Mouse (Mus musculus): ENCODE data around the gene Abcf3. TPM values are rescaled to one million over a fixed set of nuclear protein-coding genes. Genes with fewer than 3 reads are reported as not detected.

The Abcf3 gene
- polyA plus RNA-seq, 1 experiment from 2014 or later, result 64.8 TPM

DNA sequence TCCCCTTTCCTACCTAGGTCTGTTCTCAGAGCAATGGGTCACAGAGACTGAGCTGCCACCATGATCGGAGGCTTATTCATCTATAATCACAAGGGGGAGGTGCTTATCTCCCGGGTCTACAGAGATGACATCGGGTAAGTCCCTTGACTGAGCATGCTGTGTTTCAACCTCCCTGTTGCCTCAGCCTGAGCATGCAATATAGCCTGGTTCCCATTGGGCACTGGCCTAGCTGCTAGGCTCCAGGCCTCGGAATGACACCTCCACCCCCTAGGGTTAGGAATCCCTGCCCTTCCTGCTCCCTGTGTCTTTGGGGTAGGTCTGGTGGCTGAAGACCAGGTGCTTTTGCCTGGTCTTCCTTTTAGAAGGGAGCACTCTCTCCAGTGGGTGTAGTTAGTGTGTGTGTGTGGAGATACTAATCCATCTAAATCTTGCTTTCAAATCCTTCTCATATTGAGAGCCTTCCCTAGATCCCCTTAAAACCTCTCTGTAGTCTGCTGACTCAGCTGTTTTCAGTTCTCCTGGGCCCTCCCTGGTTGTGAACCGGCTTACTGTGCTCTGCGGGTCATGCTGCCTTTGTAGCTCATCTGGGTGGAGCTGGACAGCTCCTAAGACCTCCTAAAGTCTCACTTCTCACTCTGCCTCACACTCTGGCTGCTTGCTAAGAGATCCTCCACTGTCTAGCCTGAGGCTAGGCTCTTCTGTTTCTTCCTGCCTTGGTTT lies 10.6 kb upstream of the Abcf3 start:
- Histone ChIP-seq H3K27me3 (replicated peaks; ENCODE audit: control insufficient read depth, insufficient read depth, low read length) (no peaks in the 10 kb centered on the region), H3K36me3 (ENCODE audit: control insufficient read depth, insufficient read depth, low read length) (peaks cover 25% of the 10 kb centered on the region), H3K4me2 (ENCODE audit: low read depth, low read length) (peak overlapping the region; percentile 69), H3K4me1 (ENCODE audit: control insufficient read depth, insufficient read depth, low read length) (peaks cover 17% of the 10 kb centered on the region), H3K27ac (ENCODE audit: low read length) (no peak overlapping the region), H3K4me3 (ENCODE audit: low read length) (peak overlapping the region; percentile 84), H3K9ac (ENCODE audit: low read depth, low read length) (peak overlapping the region; percentile 48), H3K9me3 (ENCODE audit: control insufficient read depth, low read length) (no peaks in the 10 kb centered on the region)
- 40% methylated on average over 6 of the region's 6 CpGs for WGBS
- no peak for ATAC-seq

DNA sequence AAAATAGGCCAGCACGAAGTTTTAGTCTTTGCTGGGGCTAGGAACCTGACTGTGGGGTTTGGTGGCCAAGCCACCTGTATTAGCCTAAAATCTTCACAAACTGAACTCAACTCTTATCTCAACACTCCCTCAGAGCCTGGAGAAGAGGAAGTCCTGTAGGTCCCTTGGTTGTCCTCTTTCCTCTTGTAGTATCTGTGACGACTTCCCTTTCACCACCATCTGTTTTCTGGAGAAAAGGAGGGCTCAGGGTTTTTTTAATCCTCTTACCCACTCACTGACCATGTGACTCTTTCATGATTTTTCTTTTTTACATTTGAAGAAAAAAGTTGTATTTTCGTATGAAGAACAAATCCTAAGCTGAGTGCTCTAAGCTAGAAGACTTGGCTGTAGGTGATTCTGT lies 8.7 kb upstream of the Abcf3 start:
- no peak overlapping the region for H3K4me3 ChIP-seq (ENCODE audit: low read length)
- no peaks in the 10 kb centered on the region for H3K27me3 ChIP-seq (replicated peaks; ENCODE audit: control insufficient read depth, insufficient read depth, low read length)
- H3K9ac ChIP-seq (ENCODE audit: low read depth, low read length), result no peak overlapping the region
- 75% methylated on average over 3 of the region's 3 CpGs for WGBS
- no peak for ATAC-seq
- H3K9me3 ChIP-seq (ENCODE audit: control insufficient read depth, low read length), result no peaks in the 10 kb centered on the region
- no peak overlapping the region for H3K27ac ChIP-seq (ENCODE audit: low read length)
- peaks cover 31% of the 10 kb centered on the region for H3K36me3 ChIP-seq (ENCODE audit: control insufficient read depth, insufficient read depth, low read length)
- peaks cover 17% of the 10 kb centered on the region for H3K4me1 ChIP-seq (ENCODE audit: control insufficient read depth, insufficient read depth, low read length)
- no peak overlapping the region for H3K4me2 ChIP-seq (ENCODE audit: low read depth, low read length)

DNA sequence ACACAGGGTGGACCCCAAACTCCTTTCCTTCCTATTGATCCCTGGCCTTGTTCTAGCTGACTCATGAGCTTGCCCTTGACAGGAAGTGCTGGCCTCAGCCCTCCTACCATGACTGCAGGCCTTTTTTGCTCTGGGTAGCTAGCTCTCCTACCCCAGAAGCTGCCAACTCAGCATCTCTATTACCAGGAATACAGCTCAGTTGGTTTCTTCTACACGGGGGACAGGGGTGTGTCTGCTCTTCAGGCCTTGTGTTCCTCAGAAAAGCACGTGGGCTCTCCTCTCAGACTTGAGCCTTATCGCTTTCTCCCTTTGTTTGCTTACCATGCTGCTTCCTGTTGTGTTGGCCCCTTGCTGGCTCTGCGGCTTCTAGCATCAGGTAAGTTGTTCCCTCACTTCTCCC lies 7.9 kb upstream of the Abcf3 start:
- Histone ChIP-seq H3K27me3 (replicated peaks; ENCODE audit: control insufficient read depth, insufficient read depth, low read length) (no peaks in the 10 kb centered on the region), H3K36me3 (ENCODE audit: control insufficient read depth, insufficient read depth, low read length) (peaks cover 36% of the 10 kb centered on the region), H3K27ac (ENCODE audit: low read length) (no peak overlapping the region), H3K4me1 (ENCODE audit: control insufficient read depth, insufficient read depth, low read length) (peaks cover 17% of the 10 kb centered on the region), H3K9ac (ENCODE audit: low read depth, low read length) (no peak overlapping the region), H3K4me2 (ENCODE audit: low read depth, low read length) (no peak overlapping the region), H3K4me3 (ENCODE audit: low read length) (no peak overlapping the region), H3K9me3 (ENCODE audit: control insufficient read depth, low read length) (no peaks in the 10 kb centered on the region)
- WGBS, result 71% methylated on average over 4 of the region's 4 CpGs
- ATAC-seq, result no peak

DNA sequence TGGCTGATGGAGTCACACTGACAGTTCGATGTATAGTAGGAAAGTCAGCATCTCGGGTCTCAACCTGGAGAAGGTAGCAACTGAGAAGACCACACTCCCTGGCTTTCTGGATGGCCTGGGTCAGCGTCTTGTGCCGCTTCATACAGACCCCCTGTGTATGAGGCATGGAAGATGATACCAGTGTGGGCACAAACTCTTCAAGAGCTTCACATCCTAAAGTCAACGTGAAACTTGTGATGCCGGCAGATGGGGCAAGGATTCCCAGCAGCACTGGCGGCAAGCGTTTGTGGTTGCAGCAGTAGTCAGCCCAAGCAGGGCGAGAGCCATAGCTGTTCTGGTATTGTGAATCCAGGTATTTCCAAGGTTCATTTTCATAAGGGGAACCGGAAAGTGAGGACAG lies 2.7 kb upstream of the Abcf3 start:
- Histone ChIP-seq H3K27me3 (replicated peaks; ENCODE audit: control insufficient read depth, insufficient read depth, low read length) (no peaks in the 10 kb centered on the region), H3K4me3 (ENCODE audit: low read length) (no peak overlapping the region), H3K4me1 (ENCODE audit: control insufficient read depth, insufficient read depth, low read length) (peaks cover 8% of the 10 kb centered on the region), H3K9ac (ENCODE audit: low read depth, low read length) (no peak overlapping the region), H3K27ac (ENCODE audit: low read length) (no peak overlapping the region), H3K36me3 (ENCODE audit: control insufficient read depth, insufficient read depth, low read length) (peaks cover 27% of the 10 kb centered on the region), H3K9me3 (ENCODE audit: control insufficient read depth, low read length) (no peaks in the 10 kb centered on the region), H3K4me2 (ENCODE audit: low read depth, low read length) (no peak overlapping the region)
- ATAC-seq, result no peak
- WGBS, result 91% methylated on average over 10 of the region's 10 CpGs

DNA sequence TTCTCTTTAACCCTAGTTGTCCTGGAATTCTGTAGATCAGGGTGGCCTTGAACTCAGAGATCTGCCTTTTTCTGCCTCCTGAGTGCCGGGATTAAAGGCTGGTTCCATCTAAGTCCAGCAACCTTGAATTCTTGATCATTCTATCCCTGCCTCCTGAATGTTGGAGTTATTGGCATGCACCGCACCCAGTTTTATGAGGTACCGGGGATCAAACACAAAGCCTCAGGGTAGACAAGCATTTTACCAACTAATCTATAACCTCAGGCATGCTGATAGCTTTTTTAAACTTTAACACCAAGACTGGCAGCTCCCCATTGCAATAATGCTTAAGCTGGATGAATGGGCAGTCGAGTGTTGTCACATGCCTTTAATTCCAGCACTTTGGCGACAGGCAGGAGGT lies 954 bp upstream of the Abcf3 start:
- Histone ChIP-seq H3K36me3 (ENCODE audit: control insufficient read depth, insufficient read depth, low read length) (peaks cover 24% of the 10 kb centered on the region), H3K4me2 (ENCODE audit: low read depth, low read length) (peak overlapping the region; percentile 70), H3K4me3 (ENCODE audit: low read length) (peak overlapping the region; percentile 79), H3K27me3 (replicated peaks; ENCODE audit: control insufficient read depth, insufficient read depth, low read length) (no peaks in the 10 kb centered on the region), H3K9ac (ENCODE audit: low read depth, low read length) (no peak overlapping the region), H3K9me3 (ENCODE audit: control insufficient read depth, low read length) (no peaks in the 10 kb centered on the region), H3K4me1 (ENCODE audit: control insufficient read depth, insufficient read depth, low read length) (peaks cover 8% of the 10 kb centered on the region), H3K27ac (ENCODE audit: low read length) (peak overlapping the region; percentile 86)
- WGBS, result 37% methylated on average over 5 of the region's 5 CpGs
- peak; percentile 26 for ATAC-seq

DNA sequence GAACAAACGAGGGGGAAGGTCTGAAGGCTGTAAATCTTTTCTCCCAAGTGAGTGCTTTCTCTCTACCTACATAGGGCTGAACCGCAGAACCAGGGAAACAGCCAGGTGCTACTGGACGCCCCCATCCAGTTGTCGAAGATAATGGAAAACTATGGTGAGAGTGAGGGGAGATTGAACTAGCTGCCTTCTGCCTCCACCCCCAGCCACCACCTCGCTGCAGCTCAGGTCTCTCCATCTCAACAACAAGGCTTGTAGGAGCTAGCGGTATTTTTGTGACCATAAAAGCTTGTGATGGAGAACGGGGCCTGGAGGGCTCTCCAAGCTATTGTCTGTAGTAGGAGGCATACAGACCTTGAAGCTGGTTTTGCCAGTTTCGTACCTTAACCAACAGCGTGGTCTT lies 784 bp downstream of the Abcf3 start:
- Histone ChIP-seq H3K9me3 (ENCODE audit: control insufficient read depth, low read length) (no peaks in the 10 kb centered on the region), H3K4me2 (ENCODE audit: low read depth, low read length) (peak overlapping the region; percentile 68), H3K27ac (ENCODE audit: low read length) (no peak overlapping the region), H3K4me3 (ENCODE audit: low read length) (peak overlapping the region; percentile 79), H3K27me3 (replicated peaks; ENCODE audit: control insufficient read depth, insufficient read depth, low read length) (no peaks in the 10 kb centered on the region), H3K4me1 (ENCODE audit: control insufficient read depth, insufficient read depth, low read length) (peaks cover 8% of the 10 kb centered on the region), H3K36me3 (ENCODE audit: control insufficient read depth, insufficient read depth, low read length) (peaks cover 19% of the 10 kb centered on the region; the same call in 1 of the 2 replicates), H3K9ac (ENCODE audit: low read depth, low read length) (peak overlapping the region; percentile 90)
- 43% methylated on average over 9 of the region's 9 CpGs for WGBS
- no peak for ATAC-seq

DNA sequence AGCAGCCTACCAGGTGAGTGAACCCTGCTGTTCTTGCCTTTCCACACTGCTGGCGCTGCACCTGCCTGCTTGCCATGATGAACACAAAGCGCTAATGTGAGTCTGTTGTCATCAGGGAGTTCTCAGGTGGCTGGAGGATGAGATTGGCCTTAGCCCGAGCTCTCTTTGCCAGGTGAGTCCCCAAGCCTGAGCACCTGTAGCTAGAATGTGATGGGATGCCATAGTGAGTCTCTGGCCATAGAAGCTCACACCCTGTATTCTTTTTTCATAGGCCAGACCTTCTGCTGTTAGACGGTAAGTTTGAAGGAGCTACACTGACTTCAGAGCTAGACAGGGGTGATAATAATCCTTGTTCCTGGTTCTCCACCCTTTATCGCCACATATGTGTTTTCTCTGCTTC lies 3.3 kb downstream of the Abcf3 start:
- H3K36me3 ChIP-seq (ENCODE audit: control insufficient read depth, insufficient read depth, low read length), result 0 out of 2 replicates have a peak, but pooled peaks cover 14% of the 10 kb centered on the region
- no peak overlapping the region for H3K4me3 ChIP-seq (ENCODE audit: low read length)
- H3K27me3 ChIP-seq (replicated peaks; ENCODE audit: control insufficient read depth, insufficient read depth, low read length), result no peaks in the 10 kb centered on the region
- WGBS, result over 99% methylated on average over 5 of the region's 5 CpGs
- no peak for ATAC-seq
- H3K27ac ChIP-seq (ENCODE audit: low read length), result no peak overlapping the region
- H3K4me2 ChIP-seq (ENCODE audit: low read depth, low read length), result no peak overlapping the region
- peaks cover 8% of the 10 kb centered on the region for H3K4me1 ChIP-seq (ENCODE audit: control insufficient read depth, insufficient read depth, low read length)
- H3K9ac ChIP-seq (ENCODE audit: low read depth, low read length), result no peak overlapping the region
- H3K9me3 ChIP-seq (ENCODE audit: control insufficient read depth, low read length), result no peaks in the 10 kb centered on the region

DNA sequence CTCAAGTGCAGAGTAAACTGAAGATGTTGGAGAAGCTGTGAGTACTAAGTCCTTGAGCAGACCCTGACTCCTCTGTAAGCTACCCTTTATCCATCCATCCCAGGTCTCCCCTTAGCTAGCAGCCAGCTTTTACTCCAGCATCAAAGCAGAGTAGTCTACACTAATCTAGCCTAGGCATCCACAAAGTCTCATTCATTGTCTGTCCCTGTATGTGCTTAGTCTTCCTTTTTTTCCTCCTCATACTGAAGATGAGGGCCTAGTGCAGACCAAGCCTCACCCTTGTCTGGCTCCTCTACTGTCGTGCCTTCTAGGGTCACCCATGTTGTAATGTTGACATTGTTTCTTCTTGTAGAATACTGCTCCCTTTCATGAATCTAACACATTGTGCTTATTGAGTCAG lies 4.2 kb downstream of the Abcf3 start:
- H3K27me3 ChIP-seq (replicated peaks; ENCODE audit: control insufficient read depth, insufficient read depth, low read length), result no peaks in the 10 kb centered on the region
- H3K9me3 ChIP-seq (ENCODE audit: control insufficient read depth, low read length), result no peaks in the 10 kb centered on the region
- peaks cover 8% of the 10 kb centered on the region for H3K4me1 ChIP-seq (ENCODE audit: control insufficient read depth, insufficient read depth, low read length)
- no peak overlapping the region for H3K27ac ChIP-seq (ENCODE audit: low read length)
- no peak overlapping the region for H3K9ac ChIP-seq (ENCODE audit: low read depth, low read length)
- 85% methylated on average over 1 of the region's 1 CpGs for WGBS
- no peak for ATAC-seq
- H3K4me3 ChIP-seq (ENCODE audit: low read length), result no peak overlapping the region
- 0 out of 2 replicates have a peak, but pooled peaks cover 17% of the 10 kb centered on the region for H3K36me3 ChIP-seq (ENCODE audit: control insufficient read depth, insufficient read depth, low read length)
- H3K4me2 ChIP-seq (ENCODE audit: low read depth, low read length), result no peak overlapping the region

DNA sequence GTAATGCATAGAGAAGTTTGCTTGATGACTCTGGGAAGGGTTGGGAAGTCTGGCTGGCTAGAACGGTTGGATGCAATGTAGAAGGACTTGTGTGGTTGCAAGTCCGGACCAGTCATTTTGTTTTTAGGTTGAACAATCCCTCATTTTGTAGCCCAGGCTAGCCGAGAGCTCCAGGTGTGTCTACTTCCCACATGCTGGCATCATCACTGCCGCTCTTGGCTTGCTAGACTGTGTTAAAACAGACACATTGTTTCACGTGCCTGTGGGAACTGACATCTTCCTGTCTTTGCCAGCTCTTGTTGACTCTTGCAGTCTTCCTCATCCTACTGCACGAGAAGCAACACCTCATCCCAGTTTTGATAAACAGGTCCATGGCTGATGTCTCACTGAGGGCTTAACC lies 6.6 kb downstream of the Abcf3 start:
- H3K4me1 ChIP-seq (ENCODE audit: control insufficient read depth, insufficient read depth, low read length), result no peaks in the 10 kb centered on the region
- WGBS, result 86% methylated on average over 6 of the region's 6 CpGs
- H3K36me3 ChIP-seq (ENCODE audit: control insufficient read depth, insufficient read depth, low read length), result peaks cover 21% of the 10 kb centered on the region
- H3K4me2 ChIP-seq (ENCODE audit: low read depth, low read length), result no peak overlapping the region
- no peaks in the 10 kb centered on the region for H3K9me3 ChIP-seq (ENCODE audit: control insufficient read depth, low read length)
- H3K9ac ChIP-seq (ENCODE audit: low read depth, low read length), result no peak overlapping the region
- ATAC-seq, result no peak
- H3K27ac ChIP-seq (ENCODE audit: low read length), result no peak overlapping the region
- no peaks in the 10 kb centered on the region for H3K27me3 ChIP-seq (replicated peaks; ENCODE audit: control insufficient read depth, insufficient read depth, low read length)
- H3K4me3 ChIP-seq (ENCODE audit: low read length), result no peak overlapping the region

DNA sequence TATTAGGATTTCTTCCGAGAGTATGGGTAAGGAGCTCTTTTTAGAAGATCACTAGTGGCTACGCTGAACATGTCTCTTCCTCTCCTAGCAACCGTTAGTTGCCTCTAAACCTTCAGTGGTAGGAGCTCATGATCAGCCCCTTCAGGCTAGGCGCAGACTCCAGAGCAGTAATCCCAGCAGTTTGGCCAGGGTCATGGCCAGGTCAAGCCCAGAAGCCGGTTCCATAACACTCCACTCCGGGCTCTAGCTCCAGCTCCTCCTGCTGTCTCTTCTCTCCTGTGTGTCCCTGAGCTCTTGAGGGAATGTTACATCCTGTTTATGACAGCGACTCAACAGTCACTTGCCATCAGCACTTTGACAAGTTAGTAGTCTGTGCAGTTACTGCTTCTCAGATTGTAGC lies 9.0 kb downstream of the Abcf3 start:
- Histone ChIP-seq H3K9me3 (ENCODE audit: control insufficient read depth, low read length) (no peaks in the 10 kb centered on the region), H3K9ac (ENCODE audit: low read depth, low read length) (no peak overlapping the region), H3K27ac (ENCODE audit: low read length) (no peak overlapping the region), H3K36me3 (ENCODE audit: control insufficient read depth, insufficient read depth, low read length) (peaks cover 22% of the 10 kb centered on the region), H3K4me3 (ENCODE audit: low read length) (no peak overlapping the region), H3K4me2 (ENCODE audit: low read depth, low read length) (no peak overlapping the region), H3K27me3 (replicated peaks; ENCODE audit: control insufficient read depth, insufficient read depth, low read length) (no peaks in the 10 kb centered on the region), H3K4me1 (ENCODE audit: control insufficient read depth, insufficient read depth, low read length) (no peaks in the 10 kb centered on the region)
- 57% methylated on average over 7 of the region's 7 CpGs for WGBS
- ATAC-seq, result no peak
